Mouse (Mus musculus): ENCODE results near the gene Exoc3l4.

Exoc3l4 gene

GRCm38 (mm10) chr12:111411631-111412355 lies 5.0 kb upstream of the Exoc3l4 start:
- DNase-seq (ENCODE audit: low read depth, low spot score): no peak

GRCm38 (mm10) chr12:111412581-111413284 lies 4.1 kb upstream of the Exoc3l4 start:
- no peak for DNase-seq (ENCODE audit: low read depth, low spot score)

GRCm38 (mm10) chr12:111413300-111413699 lies 3.5 kb upstream of the Exoc3l4 start:
- DNase-seq (ENCODE audit: low read depth, low spot score): peak; percentile 87

DNA sequence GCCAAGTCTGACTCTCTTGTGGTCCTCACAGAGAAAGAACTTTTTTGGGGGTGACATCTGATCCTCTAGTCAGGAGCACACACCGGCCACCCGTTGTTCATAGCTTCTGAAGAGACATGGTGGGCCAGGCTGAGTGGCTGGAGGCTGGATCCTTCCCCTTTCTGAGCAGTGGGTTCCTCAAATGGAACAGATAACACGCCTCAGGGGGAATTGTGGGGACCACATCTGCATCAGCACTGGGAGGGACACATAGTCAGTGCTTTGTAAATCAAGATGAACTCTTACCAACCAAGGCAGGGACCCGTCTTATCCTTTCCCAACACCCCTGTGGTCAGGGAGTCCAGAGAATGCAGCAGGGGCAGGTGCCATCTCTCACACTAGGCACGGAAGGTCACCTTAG lies 3.1 kb downstream of the Exoc3l4 start:
- DNase-seq (ENCODE audit: low read depth, low spot score): no peak

- no peak for DNase-seq (ENCODE audit: low read depth, low spot score)
Observed at GRCm38 (mm10) chr12:111420946-111421709, 4.3 kb downstream of the Exoc3l4 start.

DNA sequence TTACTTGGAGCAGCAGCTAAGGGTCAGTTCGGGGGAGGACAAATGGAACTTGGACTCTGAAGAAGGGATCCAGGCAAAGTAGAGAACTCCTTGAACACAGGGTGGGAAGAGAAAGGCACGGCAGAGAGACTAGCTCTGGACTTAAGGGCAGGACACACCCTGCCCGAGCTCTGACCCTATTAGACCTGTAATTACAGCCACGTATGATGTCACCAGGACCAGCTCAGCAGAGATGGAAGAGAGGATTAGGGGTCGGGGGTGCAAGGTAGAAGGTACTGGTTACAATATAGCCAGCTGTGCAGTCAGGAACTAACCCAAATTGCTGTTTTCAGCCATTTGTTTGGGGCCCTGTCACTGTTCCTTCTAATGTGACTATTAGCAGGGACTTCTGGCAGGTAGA lies 6.0 kb downstream of the Exoc3l4 start:
- DNase-seq (ENCODE audit: low read depth, low spot score): no peak

- DNase-seq (ENCODE audit: low read depth, low spot score): no peak
Observed at GRCm38 (mm10) chr12:111423570-111424129, 6.8 kb downstream of the Exoc3l4 start.

- no peak for DNase-seq (ENCODE audit: low read depth, low spot score)
Observed at GRCm38 (mm10) chr12:111424547-111424946, 7.7 kb downstream of the Exoc3l4 start.

DNA sequence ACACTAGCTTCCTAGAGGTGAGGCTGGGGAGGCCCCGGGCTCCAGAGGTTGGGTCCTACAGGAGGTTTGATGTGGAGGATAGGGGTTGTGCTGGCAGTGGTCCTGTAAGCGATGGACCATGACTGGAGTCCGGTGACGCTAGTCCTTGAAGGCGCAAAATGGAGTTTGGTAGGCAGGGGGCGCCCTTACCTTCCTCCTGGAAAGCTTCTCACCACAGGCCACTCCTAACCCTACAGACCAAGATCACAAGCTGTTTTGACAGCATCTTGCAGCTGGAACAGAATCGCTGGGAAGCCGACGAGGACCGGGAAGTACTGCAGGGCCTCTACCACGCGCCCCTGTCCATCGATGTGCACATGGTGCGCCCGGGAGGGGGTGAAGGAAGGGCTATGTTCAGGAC lies 8.4 kb downstream of the Exoc3l4 start:
- DNase-seq (ENCODE audit: low read depth, low spot score): peak; percentile 79

- DNase-seq (ENCODE audit: low read depth, low spot score): peak; percentile 90
Observed at GRCm38 (mm10) chr12:111425789-111426460, 9.1 kb downstream of the Exoc3l4 start.

DNA sequence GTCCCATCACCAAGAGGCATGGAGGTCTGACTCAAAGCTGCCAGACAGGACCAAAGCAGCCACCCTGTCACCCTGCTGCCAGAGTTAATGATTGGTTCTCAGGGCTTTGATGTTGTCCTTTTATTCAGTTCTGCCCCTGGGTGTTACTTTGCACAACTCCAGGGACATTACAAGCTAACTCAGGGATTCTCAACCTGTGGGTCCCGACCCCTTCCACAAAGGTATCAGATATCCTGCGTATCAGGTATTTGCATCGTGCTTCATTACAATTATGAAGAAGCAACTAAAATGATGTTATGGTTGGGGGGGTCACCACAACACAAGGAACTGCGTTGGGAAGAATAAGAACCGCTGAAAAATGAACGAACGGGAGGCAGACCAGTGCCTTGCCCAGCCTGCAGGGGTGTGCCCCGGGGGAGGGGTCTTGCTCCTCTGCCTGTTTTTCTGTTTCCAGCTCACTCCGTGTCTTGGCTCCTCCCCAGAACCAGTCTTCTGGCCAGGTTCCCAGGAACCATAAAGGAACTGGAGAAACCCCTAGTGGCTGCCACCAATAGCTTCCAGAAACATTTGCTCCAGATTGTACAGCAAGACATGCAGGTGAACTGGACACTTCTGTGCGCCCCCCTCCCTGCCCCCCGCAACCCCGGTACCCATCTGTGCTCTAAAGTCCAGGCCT lies 10.8 kb downstream of the Exoc3l4 start:
- peak; percentile 50 for DNase-seq (ENCODE audit: low read depth, low spot score)

GRCm38 (mm10) chr12:111428364-111428763 lies 11.5 kb downstream of the Exoc3l4 start:
- no peak for DNase-seq (ENCODE audit: low read depth, low spot score)

DNA sequence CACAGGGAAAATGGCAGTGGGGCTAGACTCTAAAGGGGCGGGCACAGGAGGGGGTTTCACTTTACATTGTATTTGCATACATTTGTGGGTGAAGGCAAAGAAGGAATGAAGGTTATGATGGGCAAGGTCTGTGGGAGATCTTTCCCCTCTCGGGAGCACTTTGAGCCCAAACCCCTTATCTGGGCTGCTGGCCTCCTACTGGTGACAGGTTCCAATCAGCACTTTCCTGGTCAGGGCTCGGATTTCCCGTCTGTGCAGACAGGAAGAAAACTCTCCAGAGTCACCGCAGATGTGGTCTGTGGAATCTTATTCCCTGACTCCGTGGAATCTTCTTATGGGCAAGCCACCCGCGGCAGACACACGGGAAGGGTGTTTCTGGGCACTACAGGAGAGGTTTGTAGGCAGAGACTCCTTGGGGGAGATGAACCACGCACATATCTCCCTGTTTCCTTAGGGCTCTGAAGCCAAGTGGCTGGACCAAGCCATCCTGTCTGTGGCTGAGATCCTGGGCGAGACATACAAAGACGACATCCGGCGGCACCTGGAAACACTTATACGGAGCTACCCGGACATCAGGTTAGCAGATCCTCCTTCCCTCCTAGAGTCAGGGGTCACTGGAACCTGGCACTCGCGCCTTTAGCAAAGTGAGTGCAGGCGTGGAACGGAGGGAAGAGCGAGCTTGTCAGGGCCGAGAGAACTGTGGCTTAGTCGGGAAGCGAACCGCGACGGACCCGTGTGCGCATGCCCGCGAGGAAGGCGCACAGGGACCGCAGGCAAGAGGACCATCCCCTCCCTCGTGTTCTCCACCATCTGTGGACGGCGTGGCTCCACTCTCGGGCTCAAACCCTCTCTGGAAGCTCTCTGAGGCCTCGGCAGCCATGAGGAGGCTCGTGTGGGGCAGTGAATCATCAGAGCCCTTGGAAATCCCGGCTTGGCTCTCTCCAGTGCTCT lies 12.4 kb downstream of the Exoc3l4 start:
- peak; percentile 55 for DNase-seq (ENCODE audit: low read depth, low spot score)

DNA sequence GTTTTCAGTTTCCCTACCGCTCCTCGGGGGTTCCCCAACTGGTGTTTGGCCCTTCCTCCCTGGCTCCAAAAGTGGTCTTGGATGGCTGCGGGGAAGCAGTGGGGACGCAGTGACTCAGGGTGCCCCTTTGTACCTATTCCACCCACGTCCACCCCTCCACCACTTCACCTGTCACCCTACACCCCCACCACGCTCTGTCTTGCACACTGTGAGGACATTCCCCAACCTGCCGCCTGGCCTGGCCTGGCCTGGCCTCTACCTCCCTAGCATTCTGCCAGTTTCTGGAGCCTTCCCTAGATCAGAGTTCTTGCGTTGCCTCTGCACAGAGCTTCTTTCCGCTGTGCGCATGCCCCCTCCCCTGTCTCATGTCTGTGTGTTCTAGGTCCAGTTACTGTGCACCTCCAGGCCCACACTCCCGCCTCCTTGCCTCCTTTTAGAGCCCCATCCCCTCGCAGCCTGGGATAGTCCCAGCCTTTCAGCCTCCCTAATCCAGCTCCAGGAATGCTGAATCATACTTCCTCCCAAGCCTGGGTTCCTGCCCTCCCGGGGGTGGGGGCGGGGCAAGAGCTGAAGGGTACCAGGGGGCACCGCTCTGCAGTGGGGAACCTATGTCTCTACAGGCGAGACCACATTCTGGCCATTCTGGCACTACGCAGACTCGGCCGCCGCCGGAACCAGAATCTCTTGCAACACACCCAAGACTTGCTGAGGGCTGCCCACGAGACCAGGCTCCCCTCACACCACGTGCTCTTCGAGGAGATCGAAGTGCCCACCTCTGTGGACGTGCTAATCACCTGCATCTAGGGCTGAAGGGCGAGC lies 13.4 kb downstream of the Exoc3l4 start:
- DNase-seq (ENCODE audit: low read depth, low spot score): peak; percentile 58

- no peak for DNase-seq (ENCODE audit: low read depth, low spot score)
Observed at GRCm38 (mm10) chr12:111430868-111431817, 14.3 kb downstream of the Exoc3l4 start.

GRCm38 (mm10) chr12:111432097-111432496 lies 15.3 kb downstream of the Exoc3l4 start:
- no peak for DNase-seq (ENCODE audit: low read depth, low spot score)

DNA sequence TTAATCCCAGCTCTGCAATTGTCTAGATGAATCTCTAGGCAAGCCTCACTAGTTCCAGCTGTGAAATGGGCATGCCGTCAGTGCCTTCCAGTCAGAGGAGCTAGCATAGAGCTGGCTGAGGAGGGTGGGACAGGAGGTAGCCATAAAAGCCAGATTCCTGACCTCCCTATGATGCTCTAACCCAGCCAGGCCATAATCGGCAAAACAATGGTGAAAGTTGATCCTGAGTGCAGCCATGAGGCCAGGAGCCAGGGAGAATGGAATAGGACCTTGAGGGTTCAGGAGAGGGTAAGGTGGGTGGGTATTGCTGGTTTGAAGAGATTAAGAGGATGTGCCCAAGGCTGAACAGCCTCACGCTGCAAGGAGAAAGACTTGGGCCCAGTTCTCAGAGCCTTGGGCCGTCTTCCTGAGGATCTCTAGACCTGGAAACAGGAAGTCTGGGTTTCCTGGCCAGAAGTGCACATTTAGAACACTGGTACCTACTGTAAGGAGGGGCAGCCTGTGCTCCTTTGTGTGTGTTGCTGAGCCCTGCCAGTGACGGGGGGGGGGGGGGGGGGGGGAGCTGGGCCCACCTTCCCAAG lies 16.0 kb downstream of the Exoc3l4 start:
- DNase-seq (ENCODE audit: low read depth, low spot score): peak; percentile 57

Measured in ES-CJ7 (cell line).